Mouse (Mus musculus) heart, postnatal 0 days (tissue): ENCODE results near the gene Capn1. TPM values are rescaled to one million over a fixed set of nuclear protein-coding genes. Genes with fewer than 3 reads are reported as not detected.

Source experiments
- ATAC-seq: fragments of 200-750 bp; cut with Nextera tagmentation; 2 replicates; pipeline ENCODE4 v1.8.0; 2017; ENCODE audit warnings: low read depth, moderate number of reproducible peaks, moderate library complexity; ENCODE audit not compliant: insufficient read depth
- DNase-seq: peaks from one replicate; pipeline ENCODE4 v3.0.0-alpha.2; 2016; ENCODE audit warnings: low spot score
- H3K27ac ChIP-seq: fragments of 300-500 bp; sonication (generic); 2 replicates; pipeline ENCODE4 v1.5.1; 2014; ENCODE audit warnings: low read depth, mild to moderate bottlenecking
- H3K27me3 ChIP-seq: fragments of 300-500 bp; sonication (generic); 2 replicates; pipeline ENCODE4 v1.6.1; 2014; ENCODE audit warnings: low read length, mixed read lengths; ENCODE audit not compliant: control insufficient read depth, insufficient read depth
- H3K36me3 ChIP-seq: fragments of 300-500 bp; sonication (generic); replicated peaks from 2 replicates; pipeline ENCODE4 v1.6.1; 2014; ENCODE audit warnings: low read length, mixed read lengths; ENCODE audit not compliant: control insufficient read depth, insufficient read depth
- H3K4me1 ChIP-seq: fragments of 300-500 bp; sonication (generic); 2 replicates; pipeline ENCODE4 v1.6.1; 2014; ENCODE audit warnings: antibody characterized with exemption; ENCODE audit not compliant: control insufficient read depth, insufficient read depth
- H3K4me2 ChIP-seq: fragments of 300-500 bp; sonication (generic); 2 replicates; pipeline ENCODE4 v1.6.1; 2014; ENCODE audit warnings: low read depth, mild to moderate bottlenecking, low read length, moderate library complexity
- H3K4me3 ChIP-seq: fragments of 300-500 bp; sonication (generic); 2 replicates; pipeline ENCODE4 v1.5.1; 2014; ENCODE audit warnings: low read depth, low read length
- H3K9ac ChIP-seq: fragments of 300-500 bp; sonication (generic); replicated peaks from 2 replicates; pipeline ENCODE4 v1.6.1; 2014; ENCODE audit warnings: low read depth, low read length, mixed read lengths
- H3K9me3 ChIP-seq: fragments of 300-500 bp; sonication (generic); replicated peaks from 2 replicates; pipeline ENCODE4 v1.6.1; 2016; ENCODE audit warnings: low read length; ENCODE audit not compliant: control insufficient read depth
- CTCF ChIP-seq: IDR thresholded peaks from 2 replicates; pipeline ENCODE4 v1.5.1; 2016; ENCODE audit warnings: antibody characterized with exemption, control low read depth, low read depth
- EP300 ChIP-seq: IDR thresholded peaks from 2 replicates; pipeline ENCODE4 v1.6.1; 2016; ENCODE audit warnings: antibody characterized with exemption, low read depth
- WGBS: fragments of 180-500 bp; shearing (Covaris S2); extraction: QIAGEN DNeasy Blood & Tissue Kit; methylation state at CpG from one replicate; pipeline ENCODE4 v1.1.7; 2014; 5-methylcytosine and 5-hydroxymethylcytosine counted together
- polyA plus RNA-seq: library from polyadenylated mRNA; unstranded; fragments of >200 nt; fragmentation: Nextera tagmentation; extraction: Ambion mirVana; gene quantifications from 2 replicates; pipeline ENCODE4 v1.2.1, GENCODE M21; 2015
- total RNA-seq: library from RNA; depleted of rRNA; stranded (reverse); fragments of >200 nt; gene quantifications from 2 replicates; pipeline ENCODE4 v1.2.3, GENCODE M21; 2014; ENCODE audit warnings: low replicate concordance

The Capn1 gene
- total and polyA plus RNA-seq, 2 experiments from 2014 or later = 5.3 to 19.3 TPM

- TF ChIP-seq CTCF (no peak), EP300 (no peak)
Measured at GRCm38 (mm10) chr19:5975676-5976075, 40.0 kb downstream of the Capn1 start.

DNA sequence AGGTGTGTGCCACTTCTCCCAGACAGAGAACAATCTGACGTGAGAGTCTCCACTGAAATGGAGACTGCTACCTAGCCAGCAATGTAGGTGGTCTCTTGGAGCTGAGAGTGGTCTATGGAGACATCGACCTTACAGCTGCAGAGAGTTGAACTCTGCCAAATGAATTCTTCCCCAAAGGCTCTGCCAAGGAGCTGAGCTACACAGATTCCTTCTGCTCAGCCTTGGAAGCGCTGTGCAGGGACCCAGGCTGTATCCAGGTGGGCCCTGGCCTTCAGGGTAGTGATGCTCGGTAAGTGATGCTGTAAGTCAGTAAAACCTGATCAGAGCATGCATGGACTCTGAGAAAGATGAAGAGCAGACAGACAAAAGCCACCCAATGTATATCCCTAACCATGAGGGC, 40.6 kb downstream of the Capn1 start:
- Histone ChIP-seq H3K9ac (no peak overlapping the region), H3K4me2 (no peak overlapping the region), H3K4me1 (no peaks in the 10 kb centered on the region), H3K36me3 (no peaks in the 10 kb centered on the region), H3K27ac (no peak overlapping the region), H3K27me3 (no peaks in the 10 kb centered on the region), H3K4me3 (no peak overlapping the region), H3K9me3 (no peaks in the 10 kb centered on the region)
- no peak for DNase-seq
- 69% methylated on average over 4 of the region's 4 CpGs for WGBS
- TF ChIP-seq CTCF = no peak
- TF ChIP-seq EP300 = no peak
- ATAC-seq = no peak

More at GRCm38 (mm10) chr19:5975676-5976075, 40.0 kb downstream of the Capn1 start:
- Histone ChIP-seq H3K4me1 (no peaks in the 10 kb centered on the region), H3K27me3 (no peaks in the 10 kb centered on the region), H3K36me3 (no peaks in the 10 kb centered on the region), H3K27ac (no peak overlapping the region), H3K4me3 (no peak overlapping the region), H3K4me2 (no peak overlapping the region), H3K9ac (no peak overlapping the region), H3K9me3 (no peaks in the 10 kb centered on the region)
- no peak for DNase-seq
- WGBS = 59% methylated on average over 4 of the region's 4 CpGs
- no peak for ATAC-seq

GRCm38 (mm10) chr19:5967664-5968063, 48.0 kb downstream of the Capn1 start:
- 76% methylated on average over 10 of the region's 10 CpGs for WGBS
- DNase-seq = no peak
- Histone ChIP-seq H3K9ac (no peak overlapping the region), H3K9me3 (no peaks in the 10 kb centered on the region), H3K4me3 (no peak overlapping the region), H3K27me3 (no peaks in the 10 kb centered on the region), H3K36me3 (no peaks in the 10 kb centered on the region), H3K4me2 (no peak overlapping the region), H3K27ac (no peak overlapping the region), H3K4me1 (peaks cover 9% of the 10 kb centered on the region; the same call in 1 of the 2 replicates)
- no peak for TF ChIP-seq CTCF
- no peak for TF ChIP-seq EP300
- ATAC-seq = no peak

GRCm38 (mm10) chr19:5966786-5967185, 48.9 kb downstream of the Capn1 start:
- Histone ChIP-seq H3K4me3 (no peak overlapping the region), H3K27me3 (no peaks in the 10 kb centered on the region), H3K4me1 (peaks cover 9% of the 10 kb centered on the region; the same call in 1 of the 2 replicates), H3K36me3 (no peaks in the 10 kb centered on the region), H3K27ac (no peak overlapping the region), H3K4me2 (no peak overlapping the region), H3K9me3 (no peaks in the 10 kb centered on the region), H3K9ac (no peak overlapping the region)
- TF ChIP-seq EP300 (no peak), CTCF (no peak)
- DNase-seq (no peak), ATAC-seq (no peak)
- WGBS = 42% methylated on average over 6 of the region's 6 CpGs

DNA sequence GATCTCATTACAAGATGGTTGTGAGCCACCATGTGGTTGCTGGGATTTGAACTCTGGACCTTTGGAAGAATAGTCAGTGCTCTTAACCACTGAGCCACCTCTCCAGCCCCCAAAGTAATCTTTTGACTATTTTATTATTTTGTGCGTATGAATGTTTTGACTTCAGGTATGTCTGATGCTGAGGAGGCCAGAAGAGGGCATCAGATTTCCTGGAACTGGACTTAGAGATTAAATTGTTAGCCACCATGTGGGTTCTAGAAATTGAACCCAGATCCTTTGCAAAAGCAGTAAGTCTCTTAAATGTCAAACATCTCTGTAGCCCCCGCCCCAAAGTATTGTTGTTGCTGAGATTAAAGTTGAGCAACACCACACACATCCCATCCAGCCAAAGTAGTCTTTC, 49.8 kb downstream of the Capn1 start:
- Histone ChIP-seq H3K27me3 (no peaks in the 10 kb centered on the region), H3K9ac (no peak overlapping the region), H3K9me3 (no peaks in the 10 kb centered on the region), H3K4me2 (no peak overlapping the region), H3K4me3 (no peak overlapping the region), H3K4me1 (peaks cover 9% of the 10 kb centered on the region; the same call in 1 of the 2 replicates), H3K27ac (no peak overlapping the region), H3K36me3 (no peaks in the 10 kb centered on the region)
- TF ChIP-seq EP300 = no peak
- TF ChIP-seq CTCF = no peak
- no peak for ATAC-seq
- no peak for DNase-seq
- 95% methylated on average over 2 of the region's 2 CpGs for WGBS

GRCm38 (mm10) chr19:5965280-5965679, 50.4 kb downstream of the Capn1 start:
- DNase-seq (peak; percentile 60), ATAC-seq (peak; percentile 56; the same call in 1 of the 2 replicates)
- WGBS = 10% methylated on average over 4 of the region's 4 CpGs
- no peaks in the 10 kb centered on the region for H3K9me3 ChIP-seq
- TF ChIP-seq CTCF (peak; percentile 85), EP300 (no peak)
- H3K36me3 ChIP-seq = 0 out of 2 replicates have a peak, but pooled peaks cover 2% of the 10 kb centered on the region
- peaks cover 9% of the 10 kb centered on the region; the same call in 1 of the 2 replicates for H3K4me1 ChIP-seq
- no peak overlapping the region for H3K4me3 ChIP-seq
- no peak overlapping the region for H3K9ac ChIP-seq
- H3K27me3 ChIP-seq = no peaks in the 10 kb centered on the region
- no peak overlapping the region for H3K4me2 ChIP-seq
- no peak overlapping the region for H3K27ac ChIP-seq
